Mouse (Mus musculus) retina, embryonic 14.5 days (tissue): ENCODE measurements around the gene Ppp1r18.

Source experiments
- DNase-seq: peaks from one replicate; pipeline ENCODE4 v3.0.0-alpha.2; 2015; ENCODE audit warnings: low spot score

Ppp1r18 gene

DNA sequence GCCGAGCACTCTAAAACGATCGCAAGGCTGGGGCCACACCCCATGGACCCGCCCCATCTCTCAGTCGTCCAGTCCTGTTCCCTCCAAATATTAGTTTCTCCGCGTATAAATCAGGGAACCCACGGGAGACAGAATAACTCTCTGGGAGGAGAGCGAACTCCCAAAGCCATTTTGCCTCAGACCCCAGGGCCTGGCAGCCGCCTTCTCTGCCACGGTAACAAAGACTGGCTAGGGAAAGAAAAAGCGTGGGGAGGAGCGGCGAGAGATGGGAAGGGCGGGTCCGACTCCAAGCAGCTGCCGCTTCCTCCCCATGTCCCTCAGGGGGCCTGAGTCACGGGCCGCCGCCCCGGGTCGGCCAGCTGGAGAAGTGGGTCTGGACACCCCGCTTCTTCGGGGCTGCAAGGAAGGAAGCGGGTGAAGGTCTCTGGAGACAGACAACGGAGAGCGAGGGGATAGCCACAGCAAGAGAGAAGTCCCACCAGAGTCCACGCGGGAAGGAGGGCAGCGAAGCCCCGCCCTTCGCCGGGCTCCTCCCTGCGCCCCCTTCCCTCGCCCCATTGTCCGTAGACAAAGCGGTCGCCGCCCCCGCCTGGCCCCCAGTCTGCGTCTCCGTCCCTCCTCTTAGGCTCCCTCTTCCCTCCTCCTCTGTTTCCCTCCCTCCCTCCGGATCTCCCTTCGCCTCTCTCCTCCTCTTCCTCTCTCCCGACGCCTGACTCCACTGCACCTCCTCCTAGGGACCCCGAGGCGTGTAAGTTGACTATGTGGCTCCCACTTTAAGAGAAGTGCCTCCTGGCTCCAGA is at the start of gene Ppp1r18:
Gene Ppp1r18, plus strand, starts transcription at position 113 of the 800 bp plus-strand sequence.
- DNase-seq: peak; percentile 89

DNA sequence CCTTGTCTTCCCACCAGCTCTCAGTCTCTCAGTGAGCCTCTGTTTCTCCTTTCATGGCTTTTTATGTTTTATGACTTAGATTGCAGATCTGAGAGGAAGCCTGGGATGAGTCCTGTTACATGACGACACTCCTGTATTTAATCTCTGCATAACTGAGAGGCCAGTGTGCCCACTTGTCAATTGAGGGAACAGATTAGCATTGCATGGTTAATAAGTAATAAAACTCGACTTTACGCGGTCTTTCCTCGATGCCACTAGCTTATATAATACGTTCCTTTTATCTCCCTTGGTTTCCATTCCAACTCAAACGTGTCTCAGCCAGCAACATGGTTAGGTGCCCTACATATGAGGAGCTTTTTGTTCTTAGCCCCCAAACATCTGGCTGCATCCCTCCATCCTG is 49.6 kb upstream of the Ppp1r18 start:
- DNase-seq: no peak

- DNase-seq: no peak
Measured at GRCm38 (mm10) chr17:35816686-35817085, 48.7 kb upstream of the Ppp1r18 start.

DNA sequence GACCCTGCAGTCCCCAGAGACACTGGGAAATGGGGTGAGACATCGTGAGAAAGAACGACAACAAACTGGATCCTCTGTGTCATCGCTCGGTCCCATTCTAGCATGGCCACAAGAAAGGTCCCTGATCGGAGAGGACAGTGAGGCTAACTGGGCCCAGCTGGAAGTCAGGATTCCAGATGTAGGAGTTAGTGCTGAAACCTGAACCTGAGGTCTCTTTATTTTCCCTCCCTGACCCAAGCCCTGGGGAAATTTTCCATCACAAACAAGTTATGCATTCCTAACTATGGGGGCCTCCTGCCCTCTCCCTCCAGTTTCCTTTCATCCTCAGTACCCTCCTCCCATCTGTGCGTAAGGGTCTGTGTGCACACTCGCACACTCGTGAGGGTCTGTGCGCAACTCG is 48.2 kb upstream of the Ppp1r18 start:
- DNase-seq: no peak

DNA sequence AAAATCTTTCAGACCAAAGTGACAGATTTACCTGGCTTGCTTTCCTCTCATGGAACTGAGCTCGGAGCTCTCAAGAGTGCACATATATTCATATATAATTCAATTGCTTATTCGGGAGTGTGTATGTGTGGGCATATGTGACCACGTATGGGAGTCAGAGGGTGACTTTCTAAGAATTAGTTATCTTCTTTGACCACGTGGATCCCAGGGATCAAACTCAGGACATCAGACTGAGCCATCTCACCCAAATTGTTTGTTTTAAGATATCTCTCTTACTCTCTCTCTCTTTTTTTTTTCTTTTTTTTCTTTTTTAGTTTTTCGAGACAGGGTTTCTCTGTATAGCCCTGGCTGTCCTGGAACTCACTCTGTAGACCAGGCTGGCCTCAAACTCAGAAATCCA is 45.3 kb upstream of the Ppp1r18 start:
- DNase-seq: no peak

DNA sequence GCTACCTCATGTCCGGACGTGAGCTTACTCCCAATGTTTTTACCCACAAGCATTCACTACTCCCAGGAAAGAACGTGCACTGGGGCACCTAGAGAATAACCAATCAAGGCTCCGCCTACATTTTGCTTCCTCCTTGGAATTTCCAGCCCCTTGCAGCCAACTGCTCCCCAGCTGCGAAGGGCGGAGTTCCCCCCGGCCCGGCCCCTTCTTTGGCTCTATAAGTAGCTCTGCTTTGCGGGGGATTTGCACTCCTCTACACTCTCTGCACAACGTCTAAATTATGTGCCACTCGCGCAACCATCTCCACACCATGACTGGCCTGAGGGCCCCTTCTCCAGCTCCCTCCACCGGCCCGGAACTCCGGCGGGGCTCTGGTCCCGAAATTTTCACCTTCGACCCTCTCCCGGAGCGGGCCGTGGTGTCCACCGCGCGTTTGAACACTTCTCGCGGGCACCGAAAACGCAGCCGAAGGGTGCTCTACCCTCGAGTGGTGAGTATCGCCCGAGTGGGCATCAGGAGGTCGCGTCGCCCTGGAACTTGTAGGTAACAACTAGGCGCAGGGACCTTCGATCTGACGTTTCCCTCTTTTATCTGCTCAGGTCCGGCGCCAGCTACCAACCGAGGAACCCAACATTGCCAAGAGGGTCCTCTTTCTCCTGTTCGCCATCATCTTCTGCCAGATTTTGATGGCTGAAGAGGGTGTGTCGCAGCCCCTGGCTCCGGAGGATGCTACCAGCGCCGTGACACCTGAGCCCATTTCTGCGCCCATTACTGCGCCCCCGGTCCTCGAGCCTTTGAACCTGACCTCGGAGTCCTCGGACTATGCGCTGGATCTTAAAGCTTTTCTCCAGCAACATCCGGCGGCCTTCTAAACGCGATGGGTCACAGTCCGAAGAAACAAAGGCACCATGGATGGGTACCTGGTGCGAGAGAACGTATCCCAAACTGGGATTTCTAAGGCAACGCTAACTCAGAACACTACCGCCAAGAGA is 43.7 kb upstream of the Ppp1r18 start, which contains the start of gene Ier3:
Gene Ier3, plus strand, starts transcription at position 246 of the 992 bp plus-strand sequence.
- peak; percentile 74 for DNase-seq

DNA sequence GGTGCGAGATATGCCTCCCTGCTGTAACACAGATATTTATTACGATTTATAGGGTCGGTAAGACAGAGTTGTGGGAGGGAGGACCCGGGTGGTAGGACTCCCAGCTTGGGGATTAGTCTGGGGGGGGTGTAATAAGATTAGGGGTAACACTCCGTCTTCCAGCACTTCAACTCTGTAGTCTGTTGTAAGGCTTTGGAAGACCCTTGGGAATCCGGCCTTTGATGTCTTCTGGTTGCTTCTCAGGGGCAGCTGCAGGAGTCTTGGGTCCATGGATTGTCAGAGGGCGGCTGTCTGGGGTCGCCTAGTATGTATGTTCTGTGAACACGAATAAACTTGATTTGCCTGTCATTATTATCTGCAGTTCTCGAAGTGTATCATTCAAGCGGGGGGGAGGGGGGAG is 42.8 kb upstream of the Ppp1r18 start:
- no peak for DNase-seq

DNA sequence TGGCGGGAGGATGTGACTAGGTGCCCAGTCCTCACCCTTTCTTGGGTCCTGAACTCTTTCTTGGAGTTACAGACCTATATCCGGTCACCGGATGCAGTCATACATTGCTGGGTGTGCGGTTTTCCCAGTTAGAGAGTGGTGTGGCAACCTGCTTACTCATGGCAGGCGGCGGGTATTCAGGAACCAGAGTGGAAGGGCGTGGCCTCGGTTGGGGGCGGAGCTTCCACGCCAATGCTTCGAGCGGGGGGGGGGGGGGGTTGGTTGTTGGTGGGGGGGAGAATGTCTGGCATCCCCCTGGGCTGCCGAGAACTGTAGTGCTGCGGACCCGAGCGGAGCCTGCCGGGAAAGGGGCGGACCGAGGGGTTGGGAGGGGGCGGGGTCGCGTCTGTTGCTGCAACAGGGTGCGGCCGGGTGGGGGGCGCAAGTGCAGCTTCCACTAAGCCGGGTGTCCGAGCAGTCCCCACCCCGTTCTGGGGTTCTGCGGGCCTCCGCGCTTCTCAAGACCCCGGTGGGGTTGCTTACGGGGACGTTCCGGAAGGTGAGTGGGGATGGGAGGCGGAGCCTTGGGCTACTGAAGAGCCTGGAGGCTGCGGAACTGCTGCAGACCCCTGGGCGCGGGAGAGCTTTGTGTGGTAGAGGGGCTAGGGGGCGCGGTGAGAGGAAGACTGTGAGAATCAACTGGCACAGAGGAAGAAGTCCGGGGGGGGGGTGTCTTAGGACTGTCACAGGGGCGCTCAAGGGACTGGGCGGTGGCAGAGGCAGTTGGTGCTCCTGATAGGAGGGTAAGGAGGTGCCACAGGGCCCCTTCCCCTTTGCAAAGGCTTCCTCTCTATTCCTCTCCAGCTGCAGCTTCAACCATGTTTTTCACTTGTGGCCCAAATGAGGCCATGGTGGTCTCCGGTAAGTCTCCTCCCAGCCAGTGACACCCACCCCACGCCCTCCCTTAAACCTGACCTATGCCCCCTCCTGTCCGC is 42.1 kb upstream of the Ppp1r18 start, which contains the start of gene Flot1:
Gene Flot1, plus strand, starts transcription at position 267 of the 974 bp plus-strand sequence.
- DNase-seq: peak; percentile 89

DNA sequence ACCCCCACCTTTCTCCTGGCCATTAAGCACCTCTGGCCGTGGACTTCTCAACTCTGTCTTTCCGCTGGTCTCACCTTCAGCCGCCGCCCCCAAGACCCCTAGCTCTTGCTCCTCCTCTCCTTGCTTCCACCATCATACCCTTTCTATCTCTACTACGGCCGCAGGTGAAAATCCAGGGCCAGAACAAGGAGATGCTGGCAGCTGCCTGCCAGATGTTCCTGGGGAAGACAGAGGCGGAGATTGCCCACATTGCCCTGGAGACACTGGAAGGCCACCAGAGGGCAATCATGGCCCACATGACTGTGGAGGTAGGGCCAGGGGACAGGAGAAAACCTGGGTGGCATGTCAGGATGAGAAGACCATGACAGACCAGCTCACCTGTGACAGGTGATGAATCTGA is 41.0 kb upstream of the Ppp1r18 start:
- DNase-seq: no peak

- DNase-seq: no peak
Measured at GRCm38 (mm10) chr17:35825109-35825850, 40.1 kb upstream of the Ppp1r18 start.

DNA sequence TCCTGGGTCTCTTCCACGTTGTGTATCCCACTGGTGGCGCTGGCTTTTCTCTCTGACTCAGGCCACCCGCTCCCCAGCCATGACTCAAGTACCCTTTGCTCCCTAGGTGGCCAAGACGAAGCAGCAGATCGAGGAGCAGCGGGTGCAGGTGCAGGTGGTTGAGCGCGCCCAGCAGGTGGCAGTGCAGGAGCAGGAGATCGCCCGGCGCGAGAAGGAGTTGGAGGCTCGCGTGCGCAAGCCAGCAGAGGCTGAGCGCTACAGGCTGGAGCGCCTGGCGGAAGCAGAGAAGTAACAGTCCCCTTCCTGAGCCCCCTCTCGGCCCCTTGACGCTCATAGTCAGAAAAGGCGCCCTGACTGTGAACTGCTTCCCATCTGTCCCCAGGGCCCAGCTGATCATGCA is 35.7 kb upstream of the Ppp1r18 start:
- DNase-seq: peak; percentile 88

GRCm38 (mm10) chr17:35832400-35833238 is 32.8 kb upstream of the Ppp1r18 start:
- no peak for DNase-seq

DNA sequence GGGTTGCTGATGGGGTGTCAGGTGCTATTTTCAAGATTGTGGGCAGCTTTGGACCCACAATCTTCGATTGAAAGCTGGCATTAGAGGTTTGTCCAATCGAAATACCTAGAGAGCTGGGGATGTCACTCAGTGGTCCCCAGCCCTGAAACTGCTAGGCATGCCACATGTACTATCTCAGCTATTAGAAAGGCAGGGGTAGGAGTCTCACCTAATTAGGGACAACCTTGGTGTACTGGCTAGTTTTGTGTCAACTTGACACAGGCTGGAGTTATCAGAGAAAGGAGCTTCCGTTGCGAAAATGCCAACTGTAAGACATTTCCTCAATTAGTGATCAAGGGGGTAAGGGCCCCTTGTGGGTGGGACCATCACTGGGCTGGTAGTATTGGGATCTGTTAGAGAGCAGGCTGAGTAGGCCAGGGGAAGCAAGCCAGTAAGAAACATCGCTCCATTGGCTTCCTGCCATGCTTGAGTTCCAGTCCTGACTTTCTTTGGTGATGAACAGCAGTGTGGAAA is 32.1 kb upstream of the Ppp1r18 start:
- DNase-seq: no peak

DNA sequence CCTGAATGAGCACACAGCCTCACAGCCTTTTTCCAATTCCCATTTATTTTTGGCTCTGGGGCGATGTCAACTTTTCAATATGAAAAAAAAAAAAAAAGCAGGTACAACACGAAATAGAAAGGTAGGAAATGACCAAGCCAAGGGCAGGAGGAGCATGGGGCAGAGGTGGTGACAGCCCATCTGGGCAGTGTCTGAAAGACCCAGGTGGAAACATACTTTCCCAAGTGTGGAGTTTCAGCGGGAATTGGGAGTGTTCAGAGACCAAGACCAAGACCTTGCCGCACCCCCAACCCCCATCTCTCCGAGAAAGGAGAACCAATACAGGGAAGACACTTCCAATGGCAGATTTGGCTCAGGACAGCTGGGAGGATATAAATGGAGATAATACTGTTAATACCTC is 31.5 kb upstream of the Ppp1r18 start:
- no peak for DNase-seq

- no peak for DNase-seq
Measured at GRCm38 (mm10) chr17:35834696-35835422, 30.5 kb upstream of the Ppp1r18 start.

- DNase-seq: no peak
Measured at GRCm38 (mm10) chr17:35835424-35836140, 29.8 kb upstream of the Ppp1r18 start.

DNA sequence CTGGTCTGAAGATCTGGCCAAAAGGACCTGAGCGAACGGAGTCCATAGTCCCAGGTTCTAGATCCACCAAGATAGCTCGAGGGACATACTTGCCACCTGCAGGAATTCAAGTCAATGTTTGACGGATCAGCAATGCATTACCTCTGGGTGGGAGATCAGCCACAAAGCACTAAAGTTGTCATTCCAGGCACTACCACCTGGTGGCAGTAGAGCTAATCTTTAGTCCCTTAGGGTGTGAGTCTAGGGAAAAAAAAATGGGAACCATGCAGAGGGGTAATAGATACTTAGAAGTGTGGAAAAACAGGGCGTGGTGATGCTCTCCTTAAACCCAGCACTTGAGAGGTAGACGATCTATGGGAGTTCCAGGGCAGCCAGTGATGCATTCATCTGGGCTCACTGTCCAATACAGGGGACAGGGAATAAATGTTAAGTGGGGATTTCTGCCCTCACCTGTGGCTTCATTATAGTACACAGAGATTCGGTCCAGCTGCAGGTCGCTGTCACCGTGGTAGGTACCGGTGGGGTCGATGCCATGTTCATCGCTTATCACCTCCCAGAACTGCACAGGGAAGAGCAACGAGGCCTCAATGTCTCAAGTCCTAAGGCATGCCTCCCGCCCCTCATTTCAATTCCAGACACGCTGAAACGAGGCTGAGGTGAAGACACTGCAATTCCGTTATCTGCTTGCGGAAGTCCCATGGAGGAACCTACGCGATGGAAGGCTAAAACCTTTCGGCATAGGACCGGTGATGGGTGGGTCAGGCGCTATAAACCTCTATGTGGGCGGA is 29.0 kb upstream of the Ppp1r18 start:
- DNase-seq: peak; percentile 99
